Mouse (Mus musculus) 3T3-L1 (cell line): ENCODE data around the gene Ndufaf1.
A peak's percentile ranks its signal among the peaks of the same experiment; 100 is the strongest.
"Not testable (repeated sequence)": the region's sequence is repeated elsewhere in the genome, so short reads cannot be mapped to it uniquely, and the experiment has no call there.

Experiments used
- DNase-seq: peaks from one replicate; pipeline ENCODE4 v3.0.0-alpha.2; 2015; ENCODE audit warnings: low read depth, low spot score

Ndufaf1 gene

DNA sequence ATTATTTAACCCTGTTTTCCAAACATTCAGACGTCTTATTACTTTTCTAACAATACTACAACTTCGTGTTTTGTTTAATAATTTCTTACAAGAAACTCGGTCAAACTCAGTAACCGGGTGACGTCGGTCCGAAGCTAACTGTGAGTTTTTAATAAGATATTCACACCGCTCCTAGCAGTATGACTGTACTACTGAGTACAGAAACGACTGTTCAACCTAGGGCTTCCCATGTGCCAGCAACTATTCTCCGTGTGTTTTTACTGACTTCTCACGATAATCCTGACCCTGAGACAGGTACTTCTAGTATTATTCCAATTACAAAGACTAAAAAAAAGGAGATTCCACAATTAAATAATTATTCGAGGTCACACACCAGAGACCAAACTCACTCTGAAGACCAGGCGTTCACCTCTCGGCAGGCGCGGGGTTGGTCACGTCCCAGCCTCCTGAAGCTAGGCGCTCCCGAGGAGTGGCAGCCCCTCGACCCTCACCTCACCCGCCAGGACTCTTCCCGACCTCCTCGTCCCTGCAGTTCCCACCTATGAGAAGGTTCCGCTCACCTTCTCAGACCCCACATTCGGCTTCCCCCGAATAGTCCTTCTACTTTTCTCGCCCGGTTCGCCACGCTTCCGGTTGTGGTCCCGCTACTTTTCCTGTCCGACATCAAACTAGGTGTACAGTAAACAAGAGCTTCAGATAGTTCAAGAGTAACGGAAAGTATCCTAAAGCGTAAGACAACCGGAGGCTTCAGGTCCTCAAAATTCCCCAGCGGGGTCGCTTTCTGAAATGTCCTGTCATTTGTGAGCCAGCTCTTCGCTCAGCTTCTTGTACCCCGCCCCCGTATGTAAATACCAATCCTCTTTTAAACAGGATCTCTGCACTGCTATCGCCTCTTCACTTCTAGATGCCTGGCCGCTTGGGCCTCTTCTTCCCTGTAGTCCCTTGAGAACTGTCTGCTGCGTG, at the start of gene Ndufaf1:
TSS of gene Ndufaf1 (minus strand) at position 608 of the 963 bp plus-strand sequence.
- peak; percentile 91 for DNase-seq

DNA sequence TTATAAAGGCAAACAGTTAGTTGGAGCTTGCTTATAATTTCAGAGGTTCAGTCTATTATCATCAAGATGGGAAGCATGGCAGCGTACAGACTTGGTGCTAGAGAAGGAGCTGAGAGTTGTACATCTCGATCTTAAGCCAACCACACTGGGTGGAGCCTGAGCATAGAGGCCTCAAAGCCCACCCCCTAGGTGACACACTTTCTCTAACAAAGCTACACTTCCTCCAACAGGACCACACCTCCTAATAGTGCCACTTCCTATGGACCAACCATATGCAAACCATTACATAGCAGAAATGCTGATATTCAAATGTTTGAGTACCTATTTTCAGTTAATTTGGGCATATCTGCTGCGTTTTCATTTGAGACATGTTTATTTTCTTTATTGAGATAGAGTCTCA, 47.4 kb upstream of the Ndufaf1 start:
- DNase-seq = no peak

DNA sequence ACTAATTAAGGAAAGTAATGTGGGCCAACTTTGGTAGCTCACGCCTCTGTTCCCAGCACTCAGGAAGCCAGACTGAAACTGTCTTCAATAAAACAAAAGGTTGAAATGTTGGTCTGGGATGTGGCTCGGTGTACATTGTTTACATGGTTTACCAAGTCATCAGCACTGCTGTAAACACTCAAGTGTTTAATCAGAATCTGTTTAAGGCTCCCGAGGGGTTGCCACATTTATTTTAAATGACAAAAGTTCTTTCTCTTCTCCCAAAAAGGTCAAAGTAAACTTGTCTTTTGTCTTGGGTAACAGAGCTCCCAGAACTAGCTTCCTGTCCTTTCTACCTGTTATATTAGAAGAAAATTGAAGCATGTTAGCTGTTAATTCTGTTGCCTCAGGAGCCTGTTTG, 45.0 kb upstream of the Ndufaf1 start:
- DNase-seq = no peak

DNA sequence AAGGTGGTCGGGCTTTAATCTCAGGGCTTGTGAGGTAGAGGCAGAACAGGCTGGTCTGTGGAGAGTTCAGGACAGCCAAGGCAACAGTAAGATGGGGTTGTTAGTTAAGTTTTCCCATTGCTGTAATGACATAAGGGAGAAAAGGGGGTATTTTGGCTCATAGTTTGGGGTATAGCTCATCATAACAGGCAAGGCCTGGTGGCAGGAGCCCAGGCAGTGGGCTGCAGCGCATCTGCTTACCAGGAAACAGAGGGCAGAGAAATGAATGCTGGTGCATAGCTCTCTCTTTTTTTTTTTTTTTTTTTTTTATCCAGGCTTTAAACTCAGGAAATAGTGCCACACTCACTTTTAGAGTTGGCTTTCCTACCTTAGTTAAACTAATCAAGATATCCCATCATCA, 40.5 kb upstream of the Ndufaf1 start:
- no peak for DNase-seq

DNA sequence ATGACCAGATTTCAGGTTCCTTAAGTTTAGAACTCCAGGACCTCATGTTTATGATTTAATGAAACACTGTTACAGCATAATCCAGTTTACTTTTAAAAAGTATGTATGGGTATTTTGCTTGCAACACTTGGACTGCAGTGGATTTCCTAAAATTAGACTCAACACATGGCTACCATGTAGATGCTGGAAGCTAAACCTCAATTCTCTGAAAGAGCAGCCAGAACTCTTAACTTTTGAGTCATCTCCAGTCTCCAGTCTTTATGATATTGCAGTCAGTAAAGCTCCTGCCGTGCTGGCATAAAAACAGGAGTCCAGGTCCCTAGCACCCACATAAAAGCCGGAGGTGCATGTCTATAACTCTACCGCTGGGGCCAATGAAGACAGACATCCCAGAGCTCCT, 37.3 kb upstream of the Ndufaf1 start:
- no peak for DNase-seq

DNA sequence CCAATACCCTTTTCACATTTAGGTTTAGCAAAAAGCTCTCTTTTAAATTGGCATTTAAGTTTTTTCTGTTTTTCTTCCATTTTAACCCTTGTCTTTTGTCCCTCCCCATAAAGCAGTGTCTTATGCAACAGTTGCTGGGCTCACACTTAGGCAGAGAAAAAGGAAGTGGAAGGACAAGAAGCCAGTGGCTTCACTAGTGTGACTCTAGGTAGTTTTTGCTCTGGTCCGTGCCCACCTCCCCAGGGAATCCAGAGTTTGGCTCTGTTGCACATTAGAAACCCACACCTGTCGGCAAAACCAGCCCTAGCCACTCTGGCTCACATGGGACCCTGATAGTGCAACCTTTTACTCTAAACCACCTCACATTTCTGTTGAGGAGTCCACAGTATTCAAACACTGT, 35.8 kb upstream of the Ndufaf1 start:
- no peak for DNase-seq

DNA sequence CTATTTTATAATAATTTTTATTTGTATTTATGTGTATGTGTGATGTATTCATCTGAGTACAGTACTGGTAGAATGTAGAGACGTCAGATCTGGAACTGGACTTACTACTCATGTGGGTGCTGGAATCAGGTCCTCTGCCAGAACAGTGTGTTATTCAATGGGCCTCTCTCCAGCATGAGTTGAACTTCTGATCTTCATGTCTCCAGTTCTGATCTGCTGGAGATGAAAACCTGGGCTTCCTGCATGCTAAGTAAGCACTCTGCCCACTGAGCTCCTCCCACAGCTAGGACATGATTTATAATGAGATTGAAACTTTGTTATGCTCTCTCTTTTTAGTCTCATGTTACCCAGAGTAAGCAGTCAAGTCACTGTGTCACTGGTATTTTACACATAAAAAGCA, 33.5 kb upstream of the Ndufaf1 start:
- DNase-seq = no peak

DNA sequence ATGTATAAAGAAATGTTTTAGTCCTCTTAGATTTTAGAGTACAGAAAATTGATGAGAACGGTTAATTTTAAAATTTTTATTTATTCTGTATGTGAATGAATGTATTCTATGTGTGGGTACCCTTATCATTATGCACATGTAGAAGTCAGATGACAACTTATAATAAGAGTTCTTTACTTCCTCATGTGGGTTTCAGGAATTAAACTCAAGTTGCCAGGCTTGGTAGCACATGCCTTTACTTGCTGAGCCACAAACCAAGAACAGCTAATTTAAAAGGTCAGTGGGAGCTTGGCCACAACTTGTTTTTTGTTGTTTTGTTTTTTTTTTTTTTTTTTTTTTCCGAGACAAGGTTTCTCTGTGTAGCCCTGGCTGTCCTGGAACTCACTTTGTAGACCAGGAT, 32.2 kb upstream of the Ndufaf1 start:
- no peak for DNase-seq

DNA sequence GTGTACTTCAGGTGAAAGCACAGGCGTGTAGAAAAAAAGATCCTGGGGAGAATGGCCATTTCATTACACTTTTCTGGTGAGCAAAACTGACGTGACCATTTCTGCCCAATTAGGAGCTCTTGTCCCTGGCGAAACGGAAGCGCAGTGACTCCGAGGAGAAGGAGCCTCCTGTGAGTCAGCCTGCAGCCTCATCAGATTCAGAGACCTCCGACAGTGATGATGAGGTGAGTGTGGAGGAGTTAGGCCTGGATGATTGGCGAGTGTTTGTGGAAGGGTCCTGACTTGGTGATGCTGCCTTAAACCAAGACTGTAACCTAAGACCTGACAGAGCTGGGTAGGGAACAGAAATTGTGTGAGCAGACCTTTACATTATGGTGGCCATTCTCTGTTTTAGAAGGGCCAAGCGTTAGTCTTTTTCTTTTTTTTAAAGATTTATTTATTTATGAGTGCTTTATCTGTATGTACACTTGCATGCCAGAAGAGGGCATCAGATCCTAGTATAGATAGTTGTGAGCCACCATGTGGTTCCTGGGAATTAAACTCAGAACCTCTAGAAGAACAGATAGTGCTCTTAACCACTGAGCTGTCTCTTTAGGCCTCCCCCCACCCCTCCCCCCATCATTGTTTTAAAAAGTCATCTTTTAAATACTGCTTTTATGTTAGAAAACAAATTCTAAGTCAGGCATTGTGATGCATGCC, 29.5 kb upstream of the Ndufaf1 start:
- DNase-seq = peak; percentile 64

DNA sequence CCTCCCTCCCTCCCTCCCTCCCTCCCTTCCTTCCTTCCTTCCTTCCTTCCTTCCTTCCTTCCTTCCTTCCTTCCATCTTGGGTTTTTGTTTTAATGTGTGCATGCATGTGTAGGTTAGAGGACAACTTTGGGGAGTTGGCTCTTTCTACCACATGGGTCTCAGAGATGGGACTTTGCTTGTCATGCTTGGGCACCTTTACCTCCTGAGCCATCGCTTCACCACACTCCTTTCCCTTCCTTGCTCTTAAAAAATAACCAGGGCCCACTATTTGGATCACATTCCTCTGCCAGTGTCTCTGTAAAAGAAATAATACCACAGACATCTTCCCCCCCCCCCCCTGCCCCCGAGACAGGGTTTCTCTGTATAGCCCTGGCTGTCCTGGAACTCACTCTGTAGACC, 21.1 kb upstream of the Ndufaf1 start:
- no peak for DNase-seq

DNA sequence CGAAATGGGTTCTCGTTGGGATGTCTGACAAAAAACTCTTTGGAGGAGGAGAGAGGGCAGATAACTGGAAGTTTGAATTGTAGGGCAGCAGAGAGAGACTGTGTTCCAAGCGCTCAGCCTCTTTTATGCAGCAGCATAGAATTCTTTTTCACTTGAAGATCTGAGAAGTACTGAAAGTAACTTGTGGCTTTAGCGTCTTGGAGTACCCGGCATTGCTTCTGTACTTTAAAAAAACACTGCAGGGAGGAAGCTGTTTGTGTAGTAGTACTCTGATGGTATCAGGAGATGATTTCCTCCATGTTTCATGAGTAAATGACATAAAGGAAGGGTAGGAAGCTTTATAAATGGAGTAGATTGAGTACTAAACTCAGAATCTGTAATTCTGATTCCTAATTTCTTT, 13.2 kb upstream of the Ndufaf1 start:
- no peak for DNase-seq

DNA sequence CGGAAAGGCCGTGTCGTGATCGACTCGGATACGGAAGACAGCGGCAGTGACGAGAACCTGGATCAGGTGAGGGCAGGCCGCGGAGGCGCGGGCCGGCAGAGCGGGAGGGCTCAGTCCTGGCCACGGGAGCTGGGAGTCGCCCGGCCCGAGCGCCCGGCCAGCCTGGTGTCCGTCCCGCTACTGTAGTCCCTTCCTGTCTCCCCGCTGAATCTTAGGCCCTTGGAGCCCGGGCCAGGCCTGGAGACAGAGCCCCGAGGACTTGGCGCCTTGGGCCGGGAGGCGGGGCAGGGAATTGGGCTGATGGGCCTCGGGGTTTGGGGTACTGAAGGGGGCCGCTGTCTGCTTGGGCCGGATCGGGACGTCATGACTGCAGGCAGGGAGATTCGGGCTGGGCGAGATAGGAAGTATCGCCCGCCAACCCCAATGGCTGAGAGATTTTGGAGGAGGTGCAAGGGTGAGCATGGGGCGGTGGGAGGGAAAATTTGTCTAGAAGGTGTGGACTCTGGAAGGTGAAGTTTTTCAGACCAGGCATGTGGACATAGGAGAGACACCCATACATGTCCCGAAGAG, 12.7 kb upstream of the Ndufaf1 start:
- peak; percentile 52 for DNase-seq

DNA sequence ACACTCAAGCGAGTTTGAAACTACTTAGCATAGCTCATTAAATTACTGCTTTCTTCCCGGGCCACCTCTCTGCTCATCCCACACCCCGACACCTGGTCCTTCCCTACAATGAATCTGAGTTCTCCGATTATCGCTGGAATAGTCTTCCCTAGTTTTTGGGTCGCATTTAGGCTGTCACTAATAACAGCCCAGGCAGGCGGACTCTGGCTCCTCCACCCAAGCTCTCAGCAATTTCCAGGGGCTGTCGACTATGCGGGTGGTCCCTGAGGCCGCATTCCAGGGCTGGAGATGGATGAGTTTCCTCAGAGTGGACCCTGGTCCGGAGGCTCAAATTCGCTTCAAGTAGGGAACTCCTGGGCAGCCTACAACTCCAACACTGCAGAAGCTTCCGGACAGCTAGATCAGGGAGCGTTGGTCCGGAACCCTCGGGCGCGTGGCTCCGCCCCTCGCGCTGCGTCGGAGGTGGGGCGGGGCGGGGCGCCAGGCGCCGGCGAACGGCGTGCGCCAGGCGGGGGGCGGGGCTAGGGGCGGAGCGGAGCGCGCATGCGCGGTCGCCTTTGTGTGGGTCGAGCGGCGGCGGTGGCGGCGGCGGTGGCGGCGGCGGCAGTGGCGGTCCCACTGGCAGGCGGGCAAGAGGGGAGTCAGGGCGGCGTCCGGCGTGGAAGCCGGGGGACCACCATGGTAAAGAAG, 12.0 kb upstream of the Ndufaf1 start, which contains the start of gene Rtf1:
TSS of gene Rtf1 (plus strand) at position 544 of the 690 bp plus-strand sequence.
- DNase-seq = peak; percentile 80

DNA sequence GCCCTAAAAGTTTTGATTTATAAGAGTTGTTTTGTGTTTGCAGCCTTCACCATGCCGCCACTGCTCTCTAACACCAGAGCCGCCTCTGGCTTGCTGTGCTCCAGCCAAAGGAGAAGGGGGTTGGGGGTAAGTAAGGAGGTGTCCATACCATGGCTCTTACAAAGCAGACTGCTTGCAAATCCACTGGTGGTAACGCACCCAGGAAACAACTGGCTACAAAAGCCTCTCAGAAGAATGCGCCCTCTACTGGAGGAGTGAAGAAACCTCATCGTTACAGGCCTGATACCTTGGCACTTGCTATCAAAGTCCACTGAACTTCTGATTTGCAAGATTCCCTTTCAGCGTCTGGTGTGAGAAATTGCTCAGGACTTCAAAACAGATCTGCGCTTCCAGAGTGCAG, 6.4 kb upstream of the Ndufaf1 start:
- no peak for DNase-seq

DNA sequence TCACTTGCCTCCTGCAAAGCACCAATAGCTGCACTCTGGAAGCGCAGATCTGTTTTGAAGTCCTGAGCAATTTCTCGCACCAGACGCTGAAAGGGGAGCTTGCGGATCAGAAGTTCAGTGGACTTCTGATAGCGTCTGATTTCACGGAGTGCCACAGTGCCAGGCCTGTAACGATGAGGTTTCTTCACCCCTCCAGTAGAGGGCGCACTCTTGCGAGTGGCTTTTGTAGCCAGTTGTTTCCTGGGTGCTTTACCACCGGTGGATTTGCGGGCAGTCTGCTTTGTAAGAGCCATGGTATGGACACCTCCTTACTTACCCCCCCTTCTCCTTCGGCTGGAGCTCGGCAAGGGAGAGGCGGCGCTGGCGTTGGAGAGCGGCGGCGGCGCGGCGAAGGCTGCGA, 3.1 kb upstream of the Ndufaf1 start:
- DNase-seq = not testable (repeated sequence)

DNA sequence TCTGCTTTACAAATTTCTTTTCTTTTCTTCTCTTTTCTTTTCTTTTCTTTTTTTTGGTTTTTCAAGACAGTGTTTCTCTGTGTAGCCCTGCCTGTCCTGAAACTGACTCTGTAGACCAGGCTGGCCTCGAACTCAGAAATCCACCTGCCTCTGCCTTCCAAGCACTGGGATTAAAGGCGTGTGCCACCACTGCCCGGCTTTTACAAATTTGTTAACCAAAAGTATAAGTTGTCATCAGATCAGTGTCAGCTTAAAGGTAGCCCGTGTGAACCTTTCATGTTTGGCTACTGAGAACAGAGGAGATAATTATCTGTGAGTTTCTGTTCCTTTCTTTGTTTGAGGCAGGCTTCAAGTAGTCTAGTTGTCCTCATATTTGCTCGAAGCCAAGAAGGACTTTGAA, 18.4 kb downstream of the Ndufaf1 start:
- DNase-seq = no peak

DNA sequence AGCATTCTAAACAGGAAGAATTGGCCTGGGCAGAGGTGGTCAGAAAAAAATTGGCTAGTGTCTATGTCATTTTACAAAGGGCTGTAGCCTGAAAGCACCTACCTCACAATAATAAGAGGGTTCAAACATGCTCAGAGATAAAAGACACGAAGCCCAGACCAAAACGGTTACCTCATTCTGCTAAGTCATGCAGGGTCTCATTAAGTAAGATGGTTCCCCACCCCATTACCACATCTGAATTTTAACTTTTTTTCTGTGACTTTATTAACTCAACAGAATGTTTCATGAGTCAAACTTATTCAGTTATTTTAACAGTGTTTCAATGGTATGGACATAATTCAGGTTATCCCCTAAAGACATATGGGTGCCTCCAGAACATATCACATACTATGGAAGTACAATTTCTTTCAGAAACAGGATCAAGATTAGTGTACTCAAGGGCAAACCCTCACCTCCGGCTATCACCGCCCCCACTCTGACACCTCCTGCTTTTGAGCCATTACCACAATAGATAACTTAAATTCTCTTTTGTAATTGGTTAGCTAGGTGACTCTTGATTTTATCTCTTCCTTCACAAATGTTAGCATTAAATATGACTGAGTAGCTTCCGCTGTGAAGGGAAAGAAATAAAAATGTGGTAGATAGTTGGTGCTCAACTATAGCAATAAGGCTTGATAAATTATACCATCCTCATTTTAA, 21.3 kb downstream of the Ndufaf1 start:
- no peak for DNase-seq

DNA sequence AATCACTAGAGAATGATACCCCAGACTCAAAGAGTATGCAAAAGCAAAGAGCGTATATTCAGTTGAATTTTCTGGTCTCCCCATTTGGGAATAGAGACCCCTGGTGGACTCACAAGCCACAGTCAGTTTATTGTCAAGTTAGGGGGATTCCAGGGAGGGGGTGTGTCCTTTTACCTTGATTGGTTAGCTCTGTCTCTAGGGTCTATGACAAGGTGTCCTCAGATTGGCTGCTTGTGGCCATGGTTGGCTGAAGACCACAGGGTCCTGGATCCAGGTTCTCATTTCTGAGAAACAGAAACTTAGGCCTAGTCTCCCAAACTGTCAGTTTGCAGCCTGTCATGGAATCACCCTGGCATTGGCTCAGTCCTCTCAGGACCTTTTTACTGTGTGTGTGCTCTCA, 25.8 kb downstream of the Ndufaf1 start:
- DNase-seq = no peak

DNA sequence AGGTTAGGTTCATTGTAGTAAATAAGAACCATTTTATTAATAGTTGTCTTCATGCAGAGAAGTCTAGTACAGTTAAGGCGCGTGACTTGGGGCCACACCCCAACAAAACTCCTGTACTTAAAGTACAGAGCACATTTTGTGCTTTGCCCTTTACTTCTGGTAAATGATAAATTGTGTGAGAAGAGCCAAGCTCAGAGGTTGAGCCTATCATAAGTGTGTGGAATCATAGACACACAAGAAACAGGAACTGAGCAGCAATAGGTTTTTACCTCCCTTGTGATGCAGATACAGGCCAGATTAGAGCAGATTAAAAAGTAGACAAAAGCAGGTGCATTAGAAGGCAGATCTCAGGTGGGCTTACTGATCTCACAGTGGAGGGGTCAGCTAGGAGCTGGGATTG, 41.3 kb downstream of the Ndufaf1 start:
- DNase-seq = no peak

DNA sequence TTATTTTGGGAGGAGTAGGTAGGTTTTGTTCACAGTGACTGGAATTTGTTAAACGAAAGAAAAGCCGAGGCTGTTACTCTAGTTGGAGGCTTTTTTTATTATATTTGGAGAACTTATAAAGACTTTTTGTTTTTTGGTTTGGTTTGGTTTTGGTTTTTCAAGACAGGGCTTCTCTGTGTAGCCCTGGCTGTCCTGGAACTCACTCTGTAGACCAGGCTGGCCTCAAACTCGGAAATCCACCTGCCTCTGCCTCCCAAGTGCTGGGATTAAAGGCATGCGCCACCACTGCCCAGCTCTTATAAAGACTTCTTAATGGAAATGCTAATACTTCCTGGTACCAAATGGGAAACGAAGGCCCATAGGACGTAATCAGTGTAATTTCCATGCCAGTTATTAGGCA, 43.6 kb downstream of the Ndufaf1 start:
- not testable (repeated sequence) for DNase-seq
